Mouse (Mus musculus) heart, adult 2 months (tissue): Measurements from ENCODE around the gene Ano2.

Experiments
- CTCF ChIP-seq: fragments of 200-600 bp; IDR thresholded peaks from 2 replicates; pipeline ENCODE4 v1.8.1; 2022; ENCODE audit warnings: antibody characterized with exemption, mild to moderate bottlenecking, moderate library complexity
- EP300 ChIP-seq: fragments of 200-500 bp; IDR thresholded peaks from 2 replicates; pipeline ENCODE4 v1.6.1; 2011; ENCODE audit warnings: low read depth, low read length, control low read depth; ENCODE audit not compliant: insufficient read depth
- POLR2A ChIP-seq: fragments of 200-500 bp; IDR thresholded peaks from 2 replicates; pipeline ENCODE4 v1.6.1; 2011; ENCODE audit warnings: mild to moderate bottlenecking, low read depth, low read length, control low read depth; ENCODE audit not compliant: insufficient read depth

- TF ChIP-seq POLR2A (no peak), CTCF (no peak), EP300 (no peak)
These were observed 318.9 kb downstream of the Ano2 start for GRCm38 (mm10) chr6:126009083-126009482.
